Mouse (Mus musculus): ENCODE results near the gene Tenm4.

Tenm4 gene

GRCm38 (mm10) chr7:96842477-96843255 is 671.6 kb downstream of the Tenm4 start:
- no peak for DNase-seq (ENCODE audit: low spot score in 2 of 2)

GRCm38 (mm10) chr7:96844104-96844894 is 673.3 kb downstream of the Tenm4 start:
- DNase-seq (ENCODE audit: low spot score in 2 of 2) = no peak

DNA sequence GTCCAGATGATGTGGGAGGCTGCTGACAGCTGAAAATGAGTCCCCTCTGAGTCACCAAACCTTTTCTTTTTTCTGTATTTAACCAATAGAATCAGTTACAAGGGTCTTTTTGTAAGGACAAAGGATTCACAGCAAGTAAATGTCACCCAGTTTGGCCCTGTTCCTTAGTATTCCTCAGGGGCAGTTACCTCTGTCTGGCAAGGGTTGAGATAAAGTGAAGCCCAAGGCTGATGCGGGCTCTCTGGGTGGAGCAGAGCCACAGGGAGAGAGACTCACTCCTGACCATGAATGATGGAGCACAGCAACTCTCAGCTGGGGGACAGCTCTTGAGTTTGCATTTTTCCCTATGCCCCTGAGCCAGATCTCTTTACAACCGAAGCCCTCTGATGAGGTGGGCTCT is 681.7 kb downstream of the Tenm4 start:
- no peak for DNase-seq (ENCODE audit: low spot score in 2 of 2)

- no peak for DNase-seq (ENCODE audit: low spot score in 2 of 2)
Observed at GRCm38 (mm10) chr7:96855867-96856406, 684.9 kb downstream of the Tenm4 start.

DNA sequence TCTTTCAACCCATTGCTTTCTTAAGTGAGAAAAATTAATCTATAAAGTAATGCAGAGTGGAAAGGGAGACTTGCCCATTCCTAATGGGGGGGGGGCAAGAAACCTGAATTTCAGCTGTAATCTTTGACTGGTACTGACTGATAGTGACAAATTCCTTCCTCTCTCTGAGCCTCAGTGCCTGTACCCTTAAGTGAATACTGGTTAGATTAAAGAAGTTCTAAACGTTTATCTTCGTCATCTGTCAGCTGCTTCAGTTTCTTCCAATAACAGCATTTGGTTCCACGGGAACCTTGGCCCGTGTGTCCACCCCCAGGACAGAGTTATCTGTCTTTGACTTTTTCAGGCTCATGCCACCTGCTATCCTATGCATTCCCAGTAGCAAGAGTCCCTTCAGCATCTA is 685.5 kb downstream of the Tenm4 start:
- DNase-seq (ENCODE audit: low spot score in 2 of 2) = no peak

DNA sequence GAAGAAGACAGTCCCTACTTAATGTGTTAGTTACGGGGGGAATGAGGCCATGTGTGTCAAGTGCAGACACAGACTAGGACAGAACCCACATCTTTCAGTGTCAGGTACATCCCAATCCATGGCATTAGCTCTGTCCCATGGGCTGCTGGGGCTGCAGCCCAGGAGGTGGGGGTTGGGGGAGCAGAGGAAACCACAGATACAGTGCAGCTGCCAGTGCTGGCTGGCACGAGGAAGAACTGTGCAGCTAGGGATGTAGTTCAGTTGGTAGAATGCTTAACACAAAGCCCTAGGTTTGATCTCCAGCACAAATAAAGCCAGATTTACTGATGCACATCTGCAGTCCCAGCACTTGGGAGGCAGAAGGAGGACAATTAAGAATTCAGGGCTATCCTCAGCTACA is 688.0 kb downstream of the Tenm4 start:
- no peak for DNase-seq (ENCODE audit: low spot score in 2 of 2)

GRCm38 (mm10) chr7:96859684-96860083 is 688.6 kb downstream of the Tenm4 start:
- DNase-seq (ENCODE audit: low spot score in 2 of 2) = no peak

DNA sequence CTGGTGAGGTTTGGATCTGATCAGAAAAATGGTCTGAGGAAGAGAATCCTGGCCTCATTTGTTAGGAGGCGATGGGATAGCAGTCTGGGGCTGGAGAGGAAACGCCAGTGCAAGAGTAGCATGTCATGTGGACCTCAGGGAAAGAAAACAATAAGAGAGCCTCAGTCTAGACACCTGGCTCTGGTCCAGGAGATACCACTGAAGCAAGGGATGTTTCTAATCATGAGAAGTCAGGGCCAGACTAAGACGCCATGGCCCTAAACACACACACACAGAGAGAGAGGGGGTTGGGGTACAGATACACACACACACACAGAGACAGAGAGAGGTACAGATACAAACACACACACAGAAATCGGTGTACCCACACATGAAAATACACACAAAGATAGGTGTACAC is 689.6 kb downstream of the Tenm4 start:
- DNase-seq (ENCODE audit: low spot score in 2 of 2) = no peak

DNA sequence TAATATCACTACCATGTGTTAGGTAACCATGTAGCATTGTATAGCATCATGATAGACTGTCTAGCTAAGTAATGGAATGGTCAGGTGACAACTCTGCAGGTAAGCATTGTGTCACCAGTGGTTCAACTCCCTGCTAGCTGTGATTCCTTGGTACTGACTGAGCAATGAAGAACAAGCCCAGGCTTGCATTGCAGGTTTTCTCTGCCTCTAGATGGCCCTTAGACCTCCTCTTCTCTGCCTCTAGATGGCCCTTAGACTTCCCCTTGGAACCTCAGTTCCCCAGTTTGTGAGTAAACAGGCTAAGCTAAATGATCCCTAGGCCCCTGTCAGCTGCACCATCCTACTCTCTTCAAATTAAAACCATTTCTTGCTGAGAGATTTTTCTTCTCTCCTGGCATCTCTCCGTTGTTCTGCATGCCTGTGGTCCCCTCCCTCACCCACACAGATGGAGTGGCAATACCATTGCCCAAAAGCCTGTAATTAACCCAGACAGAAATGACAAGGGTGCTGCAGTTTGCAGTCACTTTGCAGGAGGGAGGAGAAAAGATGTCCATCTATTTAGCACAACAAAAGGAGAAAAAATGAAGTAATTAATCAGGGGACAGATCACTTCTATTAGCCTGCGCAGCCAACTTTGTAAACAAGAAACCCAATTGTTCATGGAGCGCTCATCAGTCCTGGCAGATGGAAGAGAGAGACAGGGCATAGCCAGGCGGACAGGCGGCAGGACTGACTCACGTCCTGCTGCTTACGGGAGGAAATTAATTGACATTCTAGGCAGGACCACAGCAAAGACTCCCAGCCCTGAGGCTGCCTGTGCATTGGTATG is 694.1 kb downstream of the Tenm4 start:
- DNase-seq (ENCODE audit: low spot score in 2 of 2) = no peak

- DNase-seq (ENCODE audit: low spot score in 2 of 2) = no peak
Observed at GRCm38 (mm10) chr7:96869079-96869810, 698.2 kb downstream of the Tenm4 start.

- no peak for DNase-seq (ENCODE audit: low spot score in 2 of 2)
Observed at GRCm38 (mm10) chr7:96870473-96870872, 699.4 kb downstream of the Tenm4 start.

- no peak for DNase-seq (ENCODE audit: low spot score in 2 of 2)
Observed at GRCm38 (mm10) chr7:96871031-96871430, 700.0 kb downstream of the Tenm4 start.

GRCm38 (mm10) chr7:96878511-96879276 is 707.6 kb downstream of the Tenm4 start:
- DNase-seq (ENCODE audit: low spot score in 2 of 2) = no peak

DNA sequence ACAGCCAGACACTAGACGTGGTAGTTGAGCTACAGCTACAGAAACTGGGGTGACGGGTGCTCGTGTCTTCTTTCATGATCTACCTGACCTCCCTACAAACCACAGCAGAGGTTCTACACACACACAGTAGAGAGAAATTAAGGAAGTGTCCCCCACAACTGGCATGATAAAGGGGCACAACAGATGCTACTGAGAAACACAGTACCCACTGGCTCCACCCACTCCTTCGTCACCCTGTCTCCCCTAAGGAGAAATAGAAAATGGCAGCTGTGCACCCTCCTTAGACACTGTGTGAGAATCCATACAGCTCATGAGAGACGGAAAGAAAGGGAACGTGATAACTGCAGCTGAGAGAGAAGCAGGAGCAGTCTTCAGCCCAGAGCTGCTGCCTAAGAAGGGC is 708.5 kb downstream of the Tenm4 start:
- no peak for DNase-seq (ENCODE audit: low spot score in 2 of 2)

GRCm38 (mm10) chr7:96880221-96880944 is 709.3 kb downstream of the Tenm4 start:
- no peak for DNase-seq (ENCODE audit: low spot score in 2 of 2)

GRCm38 (mm10) chr7:96883297-96883696 is 712.3 kb downstream of the Tenm4 start:
- DNase-seq (ENCODE audit: low spot score in 2 of 2) = no peak

DNA sequence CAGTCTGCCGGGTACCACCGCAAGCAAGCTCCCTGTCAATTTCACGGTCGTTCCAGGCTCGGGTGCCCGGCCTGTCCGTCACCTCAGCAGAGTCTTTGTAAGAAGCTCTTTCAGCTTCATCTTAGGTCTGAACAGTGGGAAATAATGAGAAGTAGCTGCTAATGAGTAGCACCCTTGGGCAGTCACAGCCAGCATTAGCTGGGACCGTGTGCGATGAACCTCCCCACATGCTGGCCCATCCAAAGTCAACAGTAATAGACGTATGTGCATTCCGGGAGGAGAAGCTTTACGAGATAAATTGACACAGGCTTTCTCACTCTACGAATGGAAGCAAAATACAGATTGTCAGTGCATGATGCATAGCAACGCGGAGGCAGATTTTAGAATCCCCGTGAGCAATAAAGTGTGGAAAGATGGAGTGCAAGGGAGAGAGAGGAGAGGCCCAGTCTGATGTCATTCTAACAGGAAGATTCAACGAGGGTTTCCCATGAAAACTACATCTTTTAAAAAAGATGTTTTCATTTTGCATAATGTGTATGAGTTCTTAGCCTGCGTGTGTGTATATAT is 716.1 kb downstream of the Tenm4 start:
- DNase-seq (ENCODE audit: low spot score in 2 of 2) = no peak

GRCm38 (mm10) chr7:96889061-96890034 is 718.3 kb downstream of the Tenm4 start:
- DNase-seq (ENCODE audit: low spot score in 2 of 2) = no peak

All from heart, adult 9 months (tissue).